Mouse (Mus musculus) spleen, embryonic (tissue): ENCODE measurements around the gene Kcnq1.

Experiments used
- CTCF ChIA-PET: fragments of 350-600 bp; sonication (Branson Sonifier 250); formaldehyde crosslinking; loops from one replicate; lab custom pipeline; 2022; lab: Charles Lee

Gene Kcnq1

DNA sequence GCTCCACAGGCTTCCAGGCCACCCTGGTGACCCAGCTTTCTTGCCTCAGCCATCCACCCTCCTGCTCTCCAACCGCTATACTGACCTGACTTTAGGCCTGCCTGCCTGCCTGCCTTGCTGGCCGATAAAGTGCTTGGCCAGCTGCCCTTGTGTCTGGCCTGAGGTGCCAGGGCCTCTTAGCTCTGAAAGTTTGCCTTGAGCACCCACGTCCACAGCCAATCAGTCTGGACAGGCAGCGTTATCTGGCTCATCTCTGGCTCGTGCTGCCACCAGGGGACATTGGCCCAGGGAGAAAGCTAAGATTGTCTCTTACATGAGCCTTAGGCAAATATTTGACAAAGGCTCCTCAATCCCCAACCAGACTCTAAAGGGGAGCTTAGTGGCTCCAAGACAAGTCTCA, 254.6 kb downstream of the Kcnq1 start:
- CTCF ChIA-PET: no interaction called here

DNA sequence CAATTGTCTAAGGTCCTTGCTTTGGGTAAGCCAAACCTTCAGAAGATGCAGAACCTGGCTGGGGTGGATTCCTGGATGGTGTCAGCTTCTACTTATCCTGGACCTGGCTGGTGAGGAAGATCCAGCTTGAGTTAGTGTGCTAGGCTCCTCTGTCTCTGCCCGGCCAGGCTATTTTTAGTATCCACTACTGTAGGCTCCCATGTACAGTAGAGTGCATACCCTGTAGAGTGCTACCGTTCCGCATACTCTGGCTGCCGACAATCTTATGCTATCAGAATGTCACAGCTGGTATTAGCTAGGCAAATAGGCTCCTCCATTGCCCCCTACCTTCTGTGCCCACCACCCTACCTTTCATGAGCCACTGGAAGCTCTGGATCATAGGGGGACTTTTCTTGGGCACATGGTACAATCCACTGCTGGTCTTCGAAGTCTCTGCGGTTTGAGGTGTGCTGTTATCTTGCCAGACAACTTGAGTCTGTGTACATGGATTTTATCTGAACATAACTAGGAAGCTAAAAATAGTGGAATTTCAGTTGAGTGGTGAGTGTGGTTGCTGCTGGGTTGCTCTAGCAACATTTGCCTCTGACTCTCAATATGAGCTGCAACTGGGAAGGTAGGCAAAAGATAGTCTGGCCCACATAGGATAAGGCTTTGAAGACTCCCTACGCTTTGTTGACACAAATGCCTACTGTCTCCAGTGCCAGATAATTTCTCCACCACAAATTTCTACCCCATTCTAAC, 258.1 kb downstream of the Kcnq1 start:
- CTCF ChIA-PET: interaction anchor here (0.7 kb wide), 1 partner anchor 1219 kb away, joined by 3 read pairs; no protein-coding TSS in a partner anchor

DNA sequence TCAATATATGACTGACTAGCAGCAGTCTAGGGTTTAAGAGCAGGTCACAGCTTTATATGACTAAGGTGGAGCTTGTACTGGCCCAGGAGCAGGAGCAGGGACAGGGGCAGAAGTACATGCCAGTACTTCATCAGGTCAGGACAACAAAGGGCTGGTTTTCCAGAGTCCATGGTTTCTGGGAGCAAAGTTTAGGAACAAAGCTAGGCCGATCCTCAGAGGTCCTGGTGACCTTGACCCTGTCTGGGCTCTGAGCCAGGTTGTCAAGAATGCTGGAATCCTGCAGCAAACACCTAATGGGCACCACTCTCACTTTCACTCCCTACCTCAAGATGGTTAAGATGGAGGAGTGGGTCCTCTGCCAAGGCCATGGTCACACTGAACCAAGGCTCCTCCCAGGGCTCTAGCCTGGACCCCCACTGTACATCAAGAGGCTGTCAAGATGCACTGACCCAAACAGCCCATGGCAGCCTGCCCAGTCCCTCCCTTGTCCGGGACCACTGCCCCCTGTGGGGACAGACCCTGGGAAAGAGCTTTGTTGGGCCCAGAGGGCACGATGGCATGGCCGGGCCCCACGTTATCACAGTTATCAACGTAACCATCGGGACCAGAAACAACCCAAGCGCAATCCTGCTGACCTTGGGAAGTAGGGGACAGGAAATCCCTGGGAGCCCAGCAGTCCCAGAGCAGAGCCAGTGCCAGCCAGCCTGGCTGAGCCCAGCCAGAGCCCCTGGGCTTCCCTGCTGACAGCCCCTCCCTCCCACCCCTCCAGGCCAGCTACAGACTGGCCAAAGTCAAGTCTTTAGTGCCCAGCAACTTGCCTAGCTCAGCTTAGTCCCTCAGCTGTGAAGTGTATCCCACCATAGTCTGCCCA, 259.0 kb downstream of the Kcnq1 start:
- CTCF ChIA-PET: no interaction called here

DNA sequence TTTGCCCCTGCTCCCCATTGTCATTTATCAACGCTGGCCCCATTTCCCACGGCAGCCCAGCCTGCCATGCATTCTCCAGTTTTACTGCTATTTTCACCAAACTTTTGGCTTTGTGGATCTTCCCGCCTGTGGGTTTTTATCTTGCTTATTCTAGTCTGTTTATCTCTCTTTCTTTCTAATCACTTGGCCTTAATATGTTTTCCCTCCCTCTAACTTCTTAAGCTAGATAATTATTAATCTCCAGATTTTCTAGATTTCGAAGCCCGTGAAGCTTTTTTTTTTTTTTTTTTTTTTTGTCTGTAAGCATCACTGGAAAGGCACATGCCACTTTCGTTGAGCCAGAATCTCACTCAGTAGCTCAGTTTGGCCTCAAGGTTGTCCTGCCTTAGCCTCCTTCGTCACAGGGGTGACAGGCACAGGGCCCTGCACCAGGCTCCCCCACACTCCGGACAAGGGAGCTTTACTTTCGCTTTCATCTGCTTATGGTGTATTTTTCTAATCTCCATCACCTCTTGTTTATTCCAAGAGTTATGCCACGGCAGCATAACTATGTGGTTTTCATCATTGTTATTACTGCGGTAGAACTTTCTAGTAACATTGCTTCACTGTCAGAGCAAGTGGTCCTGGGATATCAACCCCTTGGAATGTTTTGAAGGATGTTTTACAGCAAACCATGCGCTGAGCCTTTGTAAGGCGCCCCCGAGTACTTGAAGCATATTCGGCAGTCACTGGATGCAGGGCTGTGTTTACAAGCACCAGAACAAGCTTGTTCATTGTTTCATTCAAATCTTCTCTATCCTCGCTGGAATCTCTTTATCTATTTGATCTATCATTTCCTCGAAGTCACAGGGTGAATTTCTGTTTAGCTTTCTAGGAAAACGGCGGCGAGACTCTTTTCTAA, 261.5 kb downstream of the Kcnq1 start:
- CTCF ChIA-PET: no interaction called here

DNA sequence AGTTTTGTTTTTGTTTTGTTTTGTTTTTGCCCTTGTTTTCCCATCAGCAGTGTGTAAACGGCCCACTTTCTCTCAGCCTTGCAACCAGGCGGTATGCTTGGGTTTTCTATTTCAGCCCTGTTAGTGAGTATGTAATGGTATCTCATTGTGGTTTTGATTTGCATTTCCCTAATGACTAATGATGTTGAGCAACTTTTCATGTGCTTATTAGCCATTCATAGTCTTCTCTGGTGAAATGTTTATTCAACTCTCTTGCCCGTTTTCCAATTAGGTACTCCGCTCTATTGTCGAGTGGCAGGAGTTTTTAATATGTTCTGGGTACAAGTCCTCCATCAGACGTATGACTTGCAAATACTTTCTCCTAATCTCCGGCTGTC, 262.1 kb downstream of the Kcnq1 start:
- CTCF ChIA-PET: no interaction called here

DNA sequence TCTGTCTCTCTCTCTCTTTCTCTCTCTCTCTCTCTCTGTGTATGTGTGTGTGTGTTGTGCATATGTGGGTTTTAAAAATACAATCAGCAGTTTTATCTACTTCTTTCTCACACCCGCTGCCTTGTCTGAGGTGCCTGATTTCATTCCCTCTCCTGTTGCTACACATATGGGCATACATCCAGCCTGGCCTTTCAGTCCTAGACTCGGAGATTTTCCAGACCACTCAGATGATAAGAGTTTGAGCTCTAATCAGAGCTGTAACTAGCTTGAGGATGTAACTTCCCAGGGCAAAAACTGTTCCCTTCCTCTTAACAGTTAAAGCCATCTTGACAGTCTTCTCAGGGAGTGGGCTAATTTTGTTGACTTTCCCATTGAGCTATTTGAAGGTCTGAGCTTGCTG, 265.2 kb downstream of the Kcnq1 start:
- CTCF ChIA-PET: no interaction called here

DNA sequence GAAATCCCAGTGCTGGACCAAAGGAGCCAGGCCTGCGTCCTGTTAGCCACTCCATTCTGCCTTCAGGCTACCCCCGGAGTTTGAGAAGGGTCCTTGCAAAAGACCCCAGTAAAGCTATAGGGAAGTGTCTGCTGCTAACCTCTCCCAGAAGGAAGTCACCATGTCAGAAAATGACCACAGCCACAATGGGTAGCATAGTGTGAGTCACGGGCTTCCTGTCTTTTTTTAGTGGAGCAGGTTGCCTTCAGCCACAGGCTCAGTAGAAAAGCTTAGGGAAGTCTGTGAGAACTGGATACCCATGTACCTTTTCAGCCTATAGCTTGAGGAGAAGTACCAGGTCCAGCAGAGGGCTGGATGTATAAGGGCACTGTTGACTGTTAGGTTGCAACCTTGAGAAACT, 267.1 kb downstream of the Kcnq1 start:
- CTCF ChIA-PET: no interaction called here

DNA sequence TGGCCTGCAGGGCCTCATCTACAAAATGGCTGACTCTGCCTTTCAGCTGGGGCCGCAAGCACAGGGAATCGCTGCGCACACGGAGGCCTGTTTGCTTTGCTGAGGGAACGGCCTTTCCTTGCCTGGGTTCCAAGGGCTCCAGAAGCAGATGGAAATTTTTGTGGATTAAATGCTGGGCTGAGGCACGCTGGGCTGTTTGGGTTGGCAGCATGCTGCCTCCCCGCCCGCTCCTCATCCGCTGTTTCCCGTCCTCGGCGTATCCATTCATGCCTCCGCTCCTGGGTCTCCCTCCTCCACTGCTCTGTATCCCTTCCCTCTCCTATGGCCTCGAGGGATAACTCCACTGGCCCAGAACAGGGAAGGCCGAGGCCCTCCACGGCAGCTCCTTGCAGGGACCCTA, 269.8 kb downstream of the Kcnq1 start:
- CTCF ChIA-PET: no interaction called here

DNA sequence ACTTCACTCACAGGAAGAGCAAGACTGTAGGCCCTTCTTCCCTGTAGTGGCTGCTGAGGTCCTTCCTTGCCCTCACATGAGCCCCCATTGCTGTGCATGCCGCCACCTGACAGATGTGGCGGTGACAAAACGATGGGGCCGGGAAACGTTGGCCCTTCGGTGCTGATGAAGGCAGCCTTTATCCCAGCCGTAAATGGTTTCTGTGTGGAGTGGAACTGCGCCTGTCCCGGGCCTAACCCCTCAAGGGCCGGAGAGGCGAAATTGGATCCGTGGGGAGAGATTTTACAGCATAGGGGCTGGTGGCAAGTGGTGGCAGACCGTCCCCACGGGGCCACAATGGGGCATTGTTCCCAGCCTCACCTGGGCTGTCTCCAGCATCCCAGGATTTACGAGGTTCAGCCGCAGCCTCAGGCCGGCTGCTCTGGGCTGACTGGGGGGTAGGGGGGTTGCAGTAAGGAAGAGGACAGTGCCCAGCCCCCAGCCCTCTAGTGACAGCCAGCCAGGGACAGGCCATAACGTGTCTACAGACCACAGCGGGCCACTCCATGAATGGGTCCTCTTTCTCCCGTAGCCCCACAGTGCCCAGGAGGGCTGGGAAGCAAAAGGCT, 274.4 kb downstream of the Kcnq1 start:
- CTCF ChIA-PET: no interaction called here

DNA sequence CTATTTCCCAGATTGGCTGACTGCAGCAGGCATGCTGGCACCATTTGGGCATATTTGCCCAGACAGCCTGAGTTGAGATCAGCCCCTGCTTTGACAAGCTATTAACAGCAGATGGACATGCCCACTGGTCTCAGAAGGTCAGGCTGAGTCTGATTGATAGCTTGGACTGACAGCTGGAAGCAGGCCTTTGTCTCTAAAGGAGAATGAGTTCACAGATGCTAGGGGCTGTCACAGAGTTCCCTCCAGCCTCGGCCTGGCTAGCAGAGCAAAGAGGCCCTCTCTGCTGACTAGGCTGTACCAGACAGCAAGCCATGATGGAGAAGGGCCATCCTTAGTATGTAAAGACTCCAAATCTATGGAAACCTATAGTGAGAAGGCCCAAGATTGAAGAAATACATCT, 280.5 kb downstream of the Kcnq1 start:
- CTCF ChIA-PET: no interaction called here

DNA sequence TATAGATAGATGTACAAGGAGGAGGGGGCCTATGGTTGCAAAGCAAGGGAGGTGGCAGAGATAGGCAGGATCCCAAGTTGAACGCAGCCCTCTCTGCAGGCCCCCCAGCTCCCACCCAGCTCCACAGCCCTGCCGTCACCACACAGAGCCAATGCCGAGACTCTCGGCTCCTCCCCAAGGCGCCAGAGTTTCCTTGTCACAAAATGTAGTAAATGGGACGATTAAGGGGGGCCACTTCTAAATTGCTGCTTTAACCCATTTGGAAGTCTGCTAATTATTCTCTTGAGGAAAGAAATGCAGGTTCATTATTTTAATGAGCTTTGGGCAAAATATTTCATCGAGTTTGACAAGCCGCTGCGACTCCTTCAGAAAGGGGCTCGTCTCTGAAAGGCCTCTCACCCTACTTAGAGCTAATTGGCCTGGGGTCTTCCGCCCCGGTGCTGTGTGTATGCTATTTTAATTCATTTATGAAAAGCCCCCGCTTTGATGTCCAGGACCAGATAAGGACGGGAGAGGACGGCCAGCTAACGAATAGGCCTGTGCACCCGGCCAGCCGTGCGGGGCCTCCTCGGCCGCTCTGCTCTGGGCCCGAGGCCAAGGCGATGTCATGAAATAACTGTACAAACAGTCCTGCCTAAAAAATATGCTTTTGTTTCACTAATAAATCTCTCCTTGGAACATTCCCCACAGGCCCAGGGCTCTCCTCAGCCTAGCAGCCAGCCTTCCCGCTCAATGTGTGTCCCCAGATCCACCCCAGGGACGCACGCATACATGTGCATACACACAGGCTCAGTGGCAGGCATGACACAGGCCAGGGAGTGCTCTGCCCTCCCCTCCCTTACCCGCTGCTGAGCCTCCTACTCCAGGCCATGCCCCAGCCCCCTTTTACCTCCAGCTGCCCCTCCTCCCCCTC, 282.9 kb downstream of the Kcnq1 start:
- CTCF ChIA-PET: no interaction called here

DNA sequence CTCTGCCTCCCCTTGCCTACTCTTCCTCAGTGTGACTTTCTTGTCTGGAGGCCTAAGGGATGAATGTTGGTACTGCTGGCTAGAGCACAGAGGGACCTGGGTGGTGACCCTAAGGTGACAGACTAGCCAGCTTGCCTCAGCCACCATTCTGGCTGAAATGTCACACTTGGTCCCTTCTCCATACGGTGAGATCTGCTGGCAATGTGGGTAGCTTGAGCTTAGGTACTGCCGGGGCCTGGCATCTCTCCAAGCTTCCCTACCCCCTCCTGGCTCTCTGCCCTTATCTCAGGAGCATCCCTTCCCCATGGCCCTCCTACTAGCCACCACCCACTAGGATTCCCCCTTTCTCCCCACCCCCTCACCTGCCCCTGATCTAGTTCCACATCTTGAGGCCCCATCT, 283.7 kb downstream of the Kcnq1 start:
- CTCF ChIA-PET: no interaction called here

DNA sequence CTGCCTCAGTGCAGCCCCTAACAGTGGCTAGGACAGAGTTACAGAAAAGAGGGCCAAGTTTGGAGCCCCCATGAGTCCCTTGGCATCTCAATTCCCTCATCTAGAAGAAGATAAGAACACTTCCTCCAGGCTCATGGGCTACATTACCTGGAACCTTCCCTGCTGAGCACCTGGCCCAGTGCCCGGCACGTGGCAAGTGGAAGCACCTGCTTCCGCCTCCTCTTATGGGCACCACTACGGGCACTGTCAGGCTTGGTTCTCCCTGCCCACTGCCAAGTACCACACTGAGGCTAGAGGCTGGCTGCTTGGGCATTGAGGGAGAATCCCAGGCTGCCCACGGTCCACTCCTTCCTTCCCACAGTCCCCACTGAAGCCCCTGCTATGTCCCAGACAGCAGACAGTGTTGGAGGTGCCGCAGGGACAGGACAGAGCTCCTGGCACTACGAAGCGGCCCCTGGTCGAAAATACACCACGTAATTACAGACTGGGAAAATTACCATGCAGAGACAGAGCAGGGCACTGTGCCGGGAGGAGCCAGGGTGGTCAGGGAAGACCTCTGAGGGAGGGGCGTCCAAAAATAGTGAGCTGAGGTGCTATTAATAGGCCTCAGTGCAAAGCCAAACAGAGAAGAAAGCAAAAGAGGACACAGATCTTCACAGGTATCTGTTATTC, 284.3 kb downstream of the Kcnq1 start:
- CTCF ChIA-PET: no interaction called here

DNA sequence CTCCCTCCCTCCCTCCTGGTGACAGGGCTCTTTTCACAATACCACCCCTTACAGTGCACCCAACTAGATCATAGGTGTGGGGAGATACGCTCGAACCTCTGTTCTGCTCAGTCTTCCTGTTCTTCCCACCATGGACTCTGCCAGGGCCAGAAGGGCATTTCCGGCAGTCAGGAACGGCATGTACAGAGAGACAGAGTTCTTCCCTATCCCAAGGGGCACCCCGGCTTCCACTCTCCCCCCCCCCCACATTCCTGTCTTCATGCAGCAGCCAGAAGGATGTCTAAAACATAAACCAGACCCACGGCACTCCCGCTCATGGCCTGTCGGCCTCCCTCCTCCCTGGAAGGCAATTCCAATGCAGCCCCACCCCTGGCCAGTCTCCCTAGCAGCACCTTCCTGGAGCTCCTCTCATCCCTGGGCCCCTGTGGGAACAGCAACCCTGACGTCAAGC, 289.0 kb downstream of the Kcnq1 start:
- CTCF ChIA-PET: no interaction called here

DNA sequence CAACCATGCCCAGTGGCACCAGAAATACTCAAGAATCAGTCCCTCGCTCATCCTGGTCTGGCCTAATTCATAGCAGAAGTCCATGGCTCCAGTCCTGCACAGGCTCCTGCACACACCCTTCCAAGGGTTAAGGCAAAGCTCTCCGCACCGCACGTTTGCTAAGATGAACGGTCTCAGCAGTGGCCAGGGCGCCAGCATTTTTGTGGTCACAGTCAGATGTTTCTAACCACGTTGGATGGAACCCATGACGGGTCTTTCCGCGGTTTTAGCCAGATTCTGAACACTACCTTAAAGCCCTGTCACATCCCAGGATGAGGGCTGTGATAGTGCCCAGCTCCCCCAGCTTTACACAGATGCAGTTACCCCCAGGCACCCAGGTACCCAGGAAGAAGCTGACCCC, 293.6 kb downstream of the Kcnq1 start:
- CTCF ChIA-PET: no interaction called here

DNA sequence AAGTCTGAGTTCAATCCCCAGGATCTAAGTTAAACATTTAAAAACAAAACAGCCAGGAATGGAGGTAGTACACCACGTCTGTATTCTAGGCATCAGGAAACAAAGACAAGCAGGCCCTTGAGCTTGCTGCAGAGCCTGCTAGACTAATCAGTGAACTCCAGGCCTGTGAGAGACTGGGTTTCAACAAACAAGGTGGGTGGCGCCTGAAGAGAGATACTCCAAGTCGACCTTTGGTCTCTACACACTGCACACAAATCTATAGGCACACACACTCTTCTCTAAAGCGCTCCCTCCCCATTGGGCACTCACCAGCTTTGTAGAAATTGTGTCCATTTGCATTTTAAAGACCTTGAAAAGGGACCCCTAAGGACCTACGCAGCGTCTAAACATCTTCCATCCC, 294.4 kb downstream of the Kcnq1 start:
- CTCF ChIA-PET: no interaction called here

DNA sequence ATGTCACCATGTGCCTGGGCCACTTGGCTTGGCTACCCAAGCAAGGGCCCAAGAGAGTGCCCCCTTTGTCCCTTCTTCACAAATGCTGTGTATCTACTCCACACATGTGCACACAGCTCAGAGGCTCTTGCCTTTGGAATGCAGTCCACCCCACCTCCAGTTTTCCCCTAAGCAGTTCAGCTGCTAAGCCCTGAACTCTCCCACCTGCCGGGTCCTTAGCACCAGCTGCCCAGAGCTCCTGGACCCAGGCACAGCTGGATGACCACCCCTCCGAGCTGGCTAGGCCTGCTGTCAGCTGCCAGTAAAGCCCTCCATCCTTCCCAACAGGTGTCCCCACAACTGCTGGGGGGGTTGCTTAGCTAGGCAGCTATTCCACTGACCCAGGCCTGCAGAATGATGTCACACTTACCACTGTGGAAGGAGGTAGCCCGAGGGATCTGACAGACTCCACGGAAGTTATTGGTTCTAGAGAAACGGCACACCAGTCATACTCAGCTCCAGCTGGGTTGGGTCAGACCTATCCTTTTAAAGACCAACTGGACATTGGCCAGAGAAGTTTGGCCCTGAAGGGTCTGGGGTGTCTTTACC, 295.4 kb downstream of the Kcnq1 start:
- CTCF ChIA-PET: no interaction called here

DNA sequence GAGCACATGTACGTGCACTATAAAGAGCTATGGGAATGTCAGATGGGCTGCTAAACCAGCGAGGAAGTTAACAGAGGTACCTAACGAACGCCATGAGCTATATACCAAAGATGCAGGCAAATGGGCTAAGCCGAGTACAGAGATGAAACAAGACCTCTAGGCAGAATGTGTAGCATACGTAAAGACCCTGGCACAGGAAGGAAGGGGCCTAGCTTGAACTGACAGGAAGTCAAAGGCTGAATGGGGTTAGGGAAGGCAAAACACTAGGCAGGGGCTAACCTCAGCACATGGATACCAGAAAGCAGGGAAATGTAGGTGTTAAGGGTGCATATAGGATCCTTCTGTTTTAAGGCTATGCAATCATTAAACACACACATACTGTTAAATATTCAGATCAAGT, 298.1 kb downstream of the Kcnq1 start:
- CTCF ChIA-PET: no interaction called here

DNA sequence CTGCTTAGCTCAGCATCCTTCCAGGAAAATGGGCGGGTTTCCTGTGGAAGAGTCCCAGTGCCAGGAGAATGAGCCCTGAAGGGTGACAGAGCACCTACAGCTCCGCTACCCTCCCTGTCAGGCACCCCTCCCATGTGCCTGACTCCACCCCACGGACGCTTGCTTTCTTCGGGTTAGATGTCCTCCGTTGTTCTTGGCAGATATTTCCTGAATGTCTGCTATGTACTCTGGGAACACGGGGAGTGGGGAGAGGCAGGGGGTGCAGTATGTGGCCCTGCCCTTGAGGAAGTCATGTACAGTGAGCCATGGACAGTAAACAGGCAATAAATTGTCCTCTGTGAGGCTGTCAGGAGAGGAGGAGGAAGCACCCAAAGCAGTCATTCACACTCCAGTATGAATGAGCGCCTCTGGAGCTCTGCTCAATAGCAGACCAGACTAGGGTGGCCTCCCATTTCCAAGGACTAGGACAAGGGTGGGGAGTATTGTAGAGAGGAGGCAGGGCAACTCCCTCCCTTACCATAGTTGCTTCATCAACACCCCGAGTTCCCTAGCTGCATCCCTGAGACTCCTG, 301.9 kb downstream of the Kcnq1 start:
- CTCF ChIA-PET: interaction anchor here (0.6 kb wide), 1 partner anchor 31 kb away, joined by 3 read pairs; no protein-coding TSS in a partner anchor
